Comparison of ENCODE assay signal across 8 mouse cellular contexts in the genomic region with DNA sequence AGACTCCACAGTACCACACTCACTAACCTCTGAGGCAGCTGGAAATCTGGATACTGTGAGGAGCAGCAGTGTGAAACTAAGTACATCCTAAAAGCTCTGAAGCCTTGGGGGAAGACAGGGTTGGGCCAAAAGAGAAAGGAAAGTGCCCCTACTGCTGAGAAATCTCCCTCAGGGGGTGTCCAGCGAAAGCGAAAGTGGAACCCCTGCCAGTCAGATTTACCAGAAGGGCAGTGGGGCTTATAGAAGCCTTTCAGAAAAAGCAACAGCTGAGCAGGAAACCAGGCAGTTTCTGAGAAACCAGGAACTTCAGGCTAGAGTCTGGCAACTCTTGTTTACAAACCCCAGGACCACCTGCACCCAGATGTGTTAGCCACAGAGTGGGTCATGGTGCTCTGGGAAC.
DNase-seq lines count a peak whose midpoint lies in the region; ATAC-seq and TF ChIP-seq lines count a peak whose summit lies in the region.

No protein-coding gene starts in this region.

- TF ChIP-seq POLR2A in small intestine, adult 2 months (IDR thresholded peaks at IDR 0.05; ENCODE audit: low read depth, low read length): no peak

- intact Hi-C loops in gastrocnemius, postnatal 14 days (cut with DNase I; ENCODE audit: low total_unique reads): no loop called here

- no peak overlapping the region for H3K4me3 ChIP-seq in midbrain, embryonic 11.5 days (ENCODE audit: low read depth, low read length)
- no peak overlapping the region for H3K4me3 ChIP-seq in midbrain, embryonic 10.5 days
- no peak overlapping the region for H3K4me3 ChIP-seq in small intestine, adult 2 months (ENCODE audit: low read depth, low read length)
- no peak overlapping the region for H3K4me3 ChIP-seq in hindbrain, embryonic 13.5 days

- no peak for TF ChIP-seq CTCF in small intestine, adult 2 months (IDR thresholded peaks at IDR 0.05; ENCODE audit: extremely low read depth, insufficient read length, insufficient replicate concordance, low read depth, low read length)

- no peak overlapping the region for H3K27ac ChIP-seq in midbrain, embryonic 11.5 days (ENCODE audit: low read depth, low read length)
- H3K27ac ChIP-seq in midbrain, embryonic 10.5 days (replicated peaks): no peak overlapping the region
- peak overlapping the region; percentile 17 for H3K27ac ChIP-seq in small intestine, adult 2 months (ENCODE audit: insufficient read depth, low read depth, low read length)
- H3K27ac ChIP-seq in hindbrain, embryonic 13.5 days: no peak overlapping the region

- ATAC-seq in midbrain, embryonic 11.5 days (ENCODE audit: low FRiP score): no peak
- ATAC-seq in hindbrain, embryonic 13.5 days (ENCODE audit: low FRiP score): no peak

- DNase-seq in midbrain, embryonic 11.5 days (ENCODE audit: low spot score, missing footprints): peak; percentile 83
- no peak for DNase-seq in midbrain, embryonic 10.5 days (ENCODE audit: low spot score)
- peak; percentile 25 for DNase-seq in gastrocnemius, postnatal 14 days
- peak; percentile 26 to 44 for DNase-seq in kidney, postnatal 36 days
- DNase-seq in retina, postnatal 1 day: no peak
- no peak for DNase-seq in liver

- H3K4me2 ChIP-seq in midbrain, embryonic 11.5 days: no peak overlapping the region
- no peak overlapping the region for H3K4me2 ChIP-seq in hindbrain, embryonic 13.5 days

- H3K9ac ChIP-seq in midbrain, embryonic 11.5 days (ENCODE audit: low read length): no peak overlapping the region
- no peak overlapping the region for H3K9ac ChIP-seq in hindbrain, embryonic 13.5 days

- no peaks in the 10 kb centered on the region for H3K36me3 ChIP-seq in midbrain, embryonic 11.5 days (ENCODE audit: control insufficient read depth, insufficient read depth, low read length)
- no peaks in the 10 kb centered on the region for H3K36me3 ChIP-seq in midbrain, embryonic 10.5 days
- no peaks in the 10 kb centered on the region for H3K36me3 ChIP-seq in small intestine, adult 2 months (ENCODE audit: control insufficient read depth, insufficient read depth, low read length)
- H3K36me3 ChIP-seq in hindbrain, embryonic 13.5 days: no peaks in the 10 kb centered on the region

- no peaks in the 10 kb centered on the region for H3K4me1 ChIP-seq in midbrain, embryonic 11.5 days (ENCODE audit: control insufficient read depth, insufficient read depth, low read length)
- peaks cover 4% of the 10 kb centered on the region; the same call in 1 of the 2 replicates for H3K4me1 ChIP-seq in midbrain, embryonic 10.5 days
- peaks cover 12% of the 10 kb centered on the region; the same call in 1 of the 2 replicates for H3K4me1 ChIP-seq in small intestine, adult 2 months (ENCODE audit: control insufficient read depth, insufficient read depth, insufficient read length, low read length)
- no peaks in the 10 kb centered on the region for H3K4me1 ChIP-seq in hindbrain, embryonic 13.5 days (replicated peaks)

- H3K27me3 ChIP-seq in midbrain, embryonic 11.5 days (ENCODE audit: control insufficient read depth, insufficient read depth, low read length): no peaks in the 10 kb centered on the region
- no peaks in the 10 kb centered on the region for H3K27me3 ChIP-seq in midbrain, embryonic 10.5 days (ENCODE audit: low read depth, poor library complexity, severe bottlenecking)
- no peaks in the 10 kb centered on the region for H3K27me3 ChIP-seq in small intestine, adult 2 months (ENCODE audit: control insufficient read depth, insufficient read depth, low read length)
- H3K27me3 ChIP-seq in hindbrain, embryonic 13.5 days: no peaks in the 10 kb centered on the region

- WGBS in midbrain, embryonic 11.5 days: 17% methylated on average over 2 of the region's 2 CpGs
- WGBS in midbrain, embryonic 10.5 days: 25% methylated on average over 2 of the region's 2 CpGs
- 17% methylated on average over 2 of the region's 2 CpGs for WGBS in small intestine, adult 2 months
- 59% methylated on average over 2 of the region's 2 CpGs for WGBS in hindbrain, embryonic 13.5 days

- no peaks in the 10 kb centered on the region for H3K9me3 ChIP-seq in midbrain, embryonic 11.5 days (ENCODE audit: control insufficient read depth, low read length)
- H3K9me3 ChIP-seq in midbrain, embryonic 10.5 days (replicated peaks): no peaks in the 10 kb centered on the region
- no peaks in the 10 kb centered on the region for H3K9me3 ChIP-seq in hindbrain, embryonic 13.5 days

Comparison
In these comparisons a context has a peak if more than half of its experiments do, and no peak if none do; other contexts are left out.
1. DNase-seq: peak in midbrain, embryonic 11.5 days (single experiment), gastrocnemius, postnatal 14 days (single experiment) and kidney, postnatal 36 days (2 of 2); none in midbrain, embryonic 10.5 days (single experiment), retina, postnatal 1 day (single experiment) and liver (single experiment).